Mouse (Mus musculus): ENCODE measurements around the gene Rin3. TPM values are rescaled to one million over a fixed set of nuclear protein-coding genes. Genes with fewer than 3 reads are reported as not detected.

The Rin3 gene
- total and polyA plus RNA-seq, 3 experiments = 17.5 to 38.9 TPM; not detected in 1

GRCm38 (mm10) chr12:102308457-102309011 lies 25.7 kb downstream of the Rin3 start:
- no peak for TF ChIP-seq NRF1 (IDR thresholded peaks at IDR 0.05; ENCODE audit: insufficient read depth, low read depth, low read length, poor library complexity, severe bottlenecking)
- TF ChIP-seq ETS1 (IDR thresholded peaks at IDR 0.05; ENCODE audit: low read depth, low read length) = peak; percentile 82
- no peak for TF ChIP-seq POLR2A (IDR thresholded peaks at IDR 0.05; ENCODE audit: control insufficient read depth in 1 of 2, insufficient read depth in 1 of 2, low read depth in 1 of 2, low read length in 2 of 2, poor library complexity in 1 of 2)
- no peak for TF ChIP-seq ZC3H11A (IDR thresholded peaks at IDR 0.05; ENCODE audit: low read depth, low read length)
- no peak for TF ChIP-seq SMC3 (IDR thresholded peaks at IDR 0.05; ENCODE audit: low read depth, low read length)
- TF ChIP-seq MAFK (IDR thresholded peaks at IDR 0.05; ENCODE audit: borderline replicate concordance, low read depth, low read length) = no peak
- TF ChIP-seq MAX (IDR thresholded peaks at IDR 0.05; ENCODE audit: low read length) = peak; percentile 89
- no peak for TF ChIP-seq POLR2AphosphoS5 (IDR thresholded peaks at IDR 0.05; ENCODE audit: borderline replicate concordance, low read depth, low read length)
- no peak for TF ChIP-seq ZNF384 (IDR thresholded peaks at IDR 0.05; ENCODE audit: low read depth, low read length)
- TF ChIP-seq RCOR1 (IDR thresholded peaks at IDR 0.05; ENCODE audit: low read depth, low read length) = peak; percentile 81; the same call in 1 of the 2 replicates
- no peak for TF ChIP-seq ZMIZ1 (IDR thresholded peaks at IDR 0.05; ENCODE audit: low read depth, low read length)
- TF ChIP-seq SIN3A (IDR thresholded peaks at IDR 0.05; ENCODE audit: low read length) = peak; percentile 53; the same call in 1 of the 2 replicates
- peak; percentile 54; the same call in 1 of the 2 replicates for TF ChIP-seq GATA1 (IDR thresholded peaks at IDR 0.05; ENCODE audit: low read depth, low read length)
- TF ChIP-seq EP300 (IDR thresholded peaks at IDR 0.05; ENCODE audit: low read depth in 1 of 2, low read length in 2 of 2) = peak; percentile 48 to 69
- TF ChIP-seq TCF12 (IDR thresholded peaks at IDR 0.05; ENCODE audit: low read depth, low read length) = no peak
- TF ChIP-seq MYC (IDR thresholded peaks at IDR 0.05; ENCODE audit: low read depth, low read length) = 0 out of 2 replicates have a peak, but pooled peaks have one; percentile 22
- TF ChIP-seq ELF1 (IDR thresholded peaks at IDR 0.05; ENCODE audit: low read depth, low read length) = no peak
- peak; percentile 54; the same call in 1 of the 2 replicates for TF ChIP-seq USF1 (IDR thresholded peaks at IDR 0.05; ENCODE audit: low read depth, low read length)
- no peak for TF ChIP-seq MXI1 (IDR thresholded peaks at IDR 0.05; ENCODE audit: low read depth, low read length)
- TF ChIP-seq BHLHE40 (IDR thresholded peaks at IDR 0.05; ENCODE audit: borderline replicate concordance, low read depth, low read length) = peak; percentile 62; the same call in 1 of the 2 replicates
- TF ChIP-seq MEF2A (IDR thresholded peaks at IDR 0.05; ENCODE audit: extremely low read depth, insufficient replicate concordance, low read depth, low read length, poor library complexity, severe bottlenecking) = no peak
- no peak for TF ChIP-seq JUND (IDR thresholded peaks at IDR 0.05; ENCODE audit: low read depth, low read length)
- no peak for TF ChIP-seq KAT2A (conservative IDR thresholded peaks at IDR 0.05; ENCODE audit: low read depth, low read length)
- TF ChIP-seq POLR2AphosphoS2 (IDR thresholded peaks at IDR 0.05; ENCODE audit: low read length) = no peak
- no peak for TF ChIP-seq CHD2 (IDR thresholded peaks at IDR 0.05; ENCODE audit: low read length)
- TF ChIP-seq ZKSCAN1 (IDR thresholded peaks at IDR 0.05; ENCODE audit: low read depth, low read length) = no peak
- no peak for TF ChIP-seq HCFC1 (IDR thresholded peaks at IDR 0.05; ENCODE audit: low read depth, low read length)
- TF ChIP-seq TAL1 (IDR thresholded peaks at IDR 0.05; ENCODE audit: low read length) = no peak; the same call in 1 of the 2 replicates
- TF ChIP-seq TBP (IDR thresholded peaks at IDR 0.05; ENCODE audit: low read depth, low read length) = no peak
- no peak for TF ChIP-seq UBTF (IDR thresholded peaks at IDR 0.05; ENCODE audit: borderline replicate concordance, insufficient read depth, low read depth, low read length)
- no peak for TF ChIP-seq GABPA (IDR thresholded peaks at IDR 0.05; ENCODE audit: low read depth, low read length)
- TF ChIP-seq MAZ (IDR thresholded peaks at IDR 0.05; ENCODE audit: low read depth, low read length) = no peak
- TF ChIP-seq E2F4 (IDR thresholded peaks at IDR 0.05; ENCODE audit: borderline replicate concordance, low read depth, low read length) = no peak
- no peak for TF ChIP-seq MYB (IDR thresholded peaks at IDR 0.05; ENCODE audit: low read depth, low read length)
- TF ChIP-seq RAD21 (IDR thresholded peaks at IDR 0.05; ENCODE audit: low read depth, low read length) = no peak
- no peak for TF ChIP-seq CTCF (IDR thresholded peaks at IDR 0.05 in 2 of 3, conservative IDR thresholded peaks at IDR 0.05 in 1 of 3; ENCODE audit: control insufficient read depth in 1 of 3, insufficient read depth in 1 of 3, low read depth in 2 of 3, low read length in 3 of 3, poor library complexity in 1 of 3, severe bottlenecking in 1 of 3)
- no peak for TF ChIP-seq CHD1 (IDR thresholded peaks at IDR 0.05; ENCODE audit: low read depth, low read length)
- no peak for TF ChIP-seq NELFE (IDR thresholded peaks at IDR 0.05; ENCODE audit: low read depth, low read length)
- Histone ChIP-seq H3K27me3 (ENCODE audit: control insufficient read depth in 1 of 2, insufficient read depth in 2 of 2, low read length in 2 of 2) (no peaks in the 10 kb centered on the region), H3K79me2 (ENCODE audit: control insufficient read depth, insufficient read depth, low read length, poor library complexity) (no peaks in the 10 kb centered on the region), H3K9ac (ENCODE audit: control insufficient read depth, low read depth, low read length, poor library complexity, severe bottlenecking) (no peak overlapping the region), H3K4me3 (ENCODE audit: control insufficient read depth in 1 of 2, insufficient read depth in 1 of 2, low read depth in 2 of 2, low read length in 2 of 2) (no peak overlapping the region), H3K9me3 (replicated peaks; ENCODE audit: insufficient read depth, low read length) (no peaks in the 10 kb centered on the region), H3K4me1 (ENCODE audit: control insufficient read depth in 1 of 2, insufficient read depth in 2 of 2, low read length in 2 of 2) (peaks cover 0 to 19% of the 10 kb centered on the region in 2 experiments; a peak in 3 of 4 replicates), H3K27ac (ENCODE audit: control insufficient read depth, low read depth, low read length) (no peak overlapping the region), H3K36me3 (ENCODE audit: control insufficient read depth in 1 of 2, insufficient read depth in 2 of 2, low read length in 2 of 2) (peaks cover 0 to 9% of the 10 kb centered on the region in 2 experiments; a peak in 2 of 4 replicates)
- peak; percentile 83 for DNase-seq (ENCODE audit: low read depth, low spot score)

Data from MEL (cell line).